Mouse (Mus musculus) lung, embryonic 16.5 days (tissue): ENCODE measurements at regions not wholly inside any gene's neighbourhood (a gene's known extent, or its start where the extent isn't known, plus 50 kb on each side); places are given as distances from the start of the nearest gene placed in this dataset.

Experiments
- ATAC-seq: fragments of 200-750 bp; cut with Nextera tagmentation; 2 replicates; pipeline ENCODE4 v1.8.0; 2017; ENCODE audit warnings: low read depth, mild to moderate bottlenecking, moderate library complexity
- H3K27ac ChIP-seq: fragments of 300-500 bp; sonication (generic); 2 replicates; pipeline ENCODE4 v1.5.1; 2014; ENCODE audit warnings: mild to moderate bottlenecking, control low read depth, low read length
- H3K27me3 ChIP-seq: fragments of 300-500 bp; sonication (generic); 2 replicates; pipeline ENCODE4 v1.6.1; 2014; ENCODE audit warnings: low read depth, low read length, mixed read lengths; ENCODE audit not compliant: control insufficient read depth, insufficient read depth
- H3K36me3 ChIP-seq: fragments of 300-500 bp; sonication (generic); 2 replicates; pipeline ENCODE4 v1.6.1; 2014; ENCODE audit warnings: low read length; ENCODE audit not compliant: control insufficient read depth, insufficient read depth
- H3K4me1 ChIP-seq: fragments of 300-500 bp; sonication (generic); replicated peaks from 2 replicates; pipeline ENCODE4 v1.6.1; 2014; ENCODE audit warnings: low read length, mixed read lengths; ENCODE audit not compliant: control insufficient read depth, insufficient read depth
- H3K4me2 ChIP-seq: fragments of 300-500 bp; sonication (generic); 2 replicates; pipeline ENCODE4 v1.6.1; 2014; ENCODE audit warnings: low read depth, low read length, control low read depth
- H3K4me3 ChIP-seq: fragments of 300-500 bp; sonication (generic); 2 replicates; pipeline ENCODE4 v1.5.1; 2014; ENCODE audit warnings: mild to moderate bottlenecking, low read length, control low read depth
- H3K9ac ChIP-seq: fragments of 300-500 bp; sonication (generic); 2 replicates; pipeline ENCODE4 v1.6.1; 2014; ENCODE audit warnings: low read length, control low read depth
- H3K9me3 ChIP-seq: fragments of 300-500 bp; sonication (generic); 2 replicates; pipeline ENCODE4 v1.6.1; 2016; ENCODE audit warnings: low read length; ENCODE audit not compliant: control insufficient read depth
- WGBS: fragments of 180-500 bp; shearing (Covaris S2); extraction: QIAGEN DNeasy Blood & Tissue Kit; methylation state at CpG from one replicate; pipeline ENCODE4 v1.1.7; 2014; 5-methylcytosine and 5-hydroxymethylcytosine counted together

GRCm38 (mm10) chr9:47909051-47909450 is 252.8 kb upstream of the Nxpe4 start:
- no peaks in the 10 kb centered on the region for H3K36me3 ChIP-seq
- H3K4me3 ChIP-seq = no peak overlapping the region
- no peaks in the 10 kb centered on the region for H3K4me1 ChIP-seq
- WGBS = 57% methylated on average over 5 of the region's 5 CpGs
- H3K27ac ChIP-seq = no peak overlapping the region
- H3K4me2 ChIP-seq = no peak overlapping the region
- H3K27me3 ChIP-seq = no peaks in the 10 kb centered on the region
- H3K9me3 ChIP-seq = no peaks in the 10 kb centered on the region
- ATAC-seq = no peak
- no peak overlapping the region for H3K9ac ChIP-seq

GRCm38 (mm10) chr9:47910501-47910906 is 251.3 kb upstream of the Nxpe4 start:
- Histone ChIP-seq H3K4me1 (no peaks in the 10 kb centered on the region), H3K36me3 (no peaks in the 10 kb centered on the region), H3K27me3 (no peaks in the 10 kb centered on the region), H3K9me3 (no peaks in the 10 kb centered on the region), H3K4me3 (no peak overlapping the region), H3K9ac (no peak overlapping the region), H3K4me2 (no peak overlapping the region), H3K27ac (no peak overlapping the region)
- 15% methylated on average over 6 of the region's 6 CpGs for WGBS
- ATAC-seq = no peak

GRCm38 (mm10) chr9:47912823-47913222 is 249.0 kb upstream of the Nxpe4 start:
- no peak overlapping the region for H3K4me2 ChIP-seq
- no peak overlapping the region for H3K9ac ChIP-seq
- no peaks in the 10 kb centered on the region for H3K36me3 ChIP-seq
- no peak overlapping the region for H3K27ac ChIP-seq
- WGBS = 72% methylated on average over 5 of the region's 5 CpGs
- no peaks in the 10 kb centered on the region for H3K4me1 ChIP-seq
- H3K9me3 ChIP-seq = no peaks in the 10 kb centered on the region
- H3K4me3 ChIP-seq = no peak overlapping the region
- no peaks in the 10 kb centered on the region for H3K27me3 ChIP-seq
- no peak for ATAC-seq

GRCm38 (mm10) chr9:47935299-47935698 is 226.5 kb upstream of the Nxpe4 start:
- no peak overlapping the region for H3K9ac ChIP-seq
- no peak overlapping the region for H3K4me3 ChIP-seq
- no peak overlapping the region for H3K4me2 ChIP-seq
- no peaks in the 10 kb centered on the region for H3K27me3 ChIP-seq
- WGBS = 55% methylated on average over 2 of the region's 2 CpGs
- no peaks in the 10 kb centered on the region for H3K9me3 ChIP-seq
- no peak overlapping the region for H3K27ac ChIP-seq
- ATAC-seq = no peak
- no peaks in the 10 kb centered on the region for H3K36me3 ChIP-seq
- no peaks in the 10 kb centered on the region for H3K4me1 ChIP-seq

GRCm38 (mm10) chr9:47935957-47936457 is 225.8 kb upstream of the Nxpe4 start:
- no peaks in the 10 kb centered on the region for H3K9me3 ChIP-seq
- WGBS = 69% methylated on average over 7 of the region's 7 CpGs
- no peak for ATAC-seq

GRCm38 (mm10) chr9:47938941-47939710 is 222.7 kb upstream of the Nxpe4 start:
- no peak overlapping the region for H3K27ac ChIP-seq
- no peaks in the 10 kb centered on the region for H3K4me1 ChIP-seq
- no peaks in the 10 kb centered on the region for H3K36me3 ChIP-seq
- no peak for ATAC-seq
- WGBS = 65% methylated on average over 14 of the region's 14 CpGs
- no peaks in the 10 kb centered on the region for H3K9me3 ChIP-seq
- H3K9ac ChIP-seq = no peak overlapping the region
- H3K4me3 ChIP-seq = no peak overlapping the region
- no peaks in the 10 kb centered on the region for H3K27me3 ChIP-seq
- H3K4me2 ChIP-seq = no peak overlapping the region

More at GRCm38 (mm10) chr9:47935957-47936457, 225.8 kb upstream of the Nxpe4 start:
- no peaks in the 10 kb centered on the region for H3K27me3 ChIP-seq
- no peaks in the 10 kb centered on the region for H3K4me1 ChIP-seq
- H3K9ac ChIP-seq = no peak overlapping the region
- H3K4me3 ChIP-seq = no peak overlapping the region
- H3K27ac ChIP-seq = no peak overlapping the region
- H3K36me3 ChIP-seq = no peaks in the 10 kb centered on the region
- no peak overlapping the region for H3K4me2 ChIP-seq

- H3K27ac ChIP-seq = no peak overlapping the region
- ATAC-seq = no peak
- H3K4me1 ChIP-seq = no peaks in the 10 kb centered on the region; the same call in 1 of the 2 replicates
- no peaks in the 10 kb centered on the region for H3K36me3 ChIP-seq
- no peak overlapping the region for H3K9ac ChIP-seq
- no peaks in the 10 kb centered on the region for H3K9me3 ChIP-seq
- H3K27me3 ChIP-seq = no peaks in the 10 kb centered on the region
- WGBS = 59% methylated on average over 11 of the region's 11 CpGs
- no peak overlapping the region for H3K4me2 ChIP-seq
- no peak overlapping the region for H3K4me3 ChIP-seq
Measured at GRCm38 (mm10) chr9:47942761-47943583, 218.9 kb upstream of the Nxpe4 start.

GRCm38 (mm10) chr9:47946226-47946625 is 215.6 kb upstream of the Nxpe4 start:
- H3K4me2 ChIP-seq = no peak overlapping the region
- no peak overlapping the region for H3K4me3 ChIP-seq
- H3K9ac ChIP-seq = no peak overlapping the region
- no peak for ATAC-seq
- H3K4me1 ChIP-seq = no peaks in the 10 kb centered on the region; the same call in 1 of the 2 replicates
- H3K36me3 ChIP-seq = no peaks in the 10 kb centered on the region
- H3K27me3 ChIP-seq = no peaks in the 10 kb centered on the region
- no peaks in the 10 kb centered on the region for H3K9me3 ChIP-seq
- no peak overlapping the region for H3K27ac ChIP-seq
- 31% methylated on average over 7 of the region's 7 CpGs for WGBS

GRCm38 (mm10) chr9:47957881-47958280 is 203.9 kb upstream of the Nxpe4 start:
- Histone ChIP-seq H3K9me3 (no peaks in the 10 kb centered on the region), H3K4me2 (no peak overlapping the region), H3K4me1 (no peaks in the 10 kb centered on the region), H3K4me3 (no peak overlapping the region), H3K27ac (no peak overlapping the region), H3K9ac (no peak overlapping the region), H3K36me3 (no peaks in the 10 kb centered on the region), H3K27me3 (no peaks in the 10 kb centered on the region)
- 80% methylated on average over 3 of the region's 3 CpGs for WGBS
- no peak for ATAC-seq
